Mouse (Mus musculus): Measurements from ENCODE around the gene Chrne. TPM values are rescaled to one million over a fixed set of nuclear protein-coding genes. Genes with fewer than 3 reads are reported as not detected.
A peak's percentile ranks its signal among the peaks of the same experiment; 100 is the strongest.

Chrne gene
- polyA plus RNA-seq, 1 experiment = 0.91 TPM

DNA sequence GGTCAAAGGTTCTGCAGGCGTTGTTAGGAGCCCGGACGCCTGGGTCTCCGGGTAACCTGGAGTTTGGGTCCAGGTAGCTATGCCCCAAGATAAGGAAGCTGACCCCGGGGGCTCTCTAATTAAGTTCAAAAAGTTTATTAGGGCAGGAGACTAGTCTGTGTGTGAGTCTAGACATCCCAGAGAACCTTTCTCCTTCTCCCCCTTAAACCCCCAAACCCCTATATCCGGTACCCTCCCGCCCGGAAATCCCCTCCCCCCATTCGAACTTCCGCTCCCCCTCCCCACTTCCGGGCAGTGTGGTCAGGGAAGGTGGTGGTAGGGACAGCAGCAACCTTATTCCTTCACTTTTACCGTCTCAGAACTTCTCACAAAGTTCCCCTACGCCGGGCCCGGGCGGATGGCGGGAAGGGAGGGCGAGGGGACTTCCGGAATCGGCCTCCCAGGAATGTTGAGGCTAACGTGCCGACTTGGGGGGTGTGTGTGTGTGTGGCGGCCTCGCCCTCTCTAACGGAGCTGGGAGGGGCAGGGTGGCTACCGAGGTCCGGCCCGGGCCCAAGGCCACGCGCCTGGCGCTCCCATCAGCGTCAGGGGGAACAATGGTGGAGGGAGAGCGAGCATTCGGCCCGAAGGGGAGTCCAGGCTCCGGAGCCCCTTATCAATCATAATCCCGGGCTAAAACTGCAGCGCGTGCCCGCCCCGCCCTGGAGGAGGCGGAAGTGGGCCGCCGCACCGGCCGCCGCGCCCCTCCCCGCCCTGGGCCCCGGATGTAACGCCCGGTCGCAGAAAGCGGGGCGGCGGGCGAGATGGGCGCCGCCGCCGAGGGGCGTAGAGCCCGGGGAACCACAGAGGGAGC, 34.6 kb upstream of the Chrne start:
- under 1% methylated on average over 61 of the region's 63 CpGs for WGBS
- TF ChIP-seq CTCF (IDR thresholded peaks at IDR 0.05; ENCODE audit: insufficient read depth, low read length) = no peak
- TF ChIP-seq POLR2A (IDR thresholded peaks at IDR 0.05; ENCODE audit: borderline replicate concordance, extremely low read depth, low read depth, low read length) = no peak; the same call in 1 of the 2 replicates
- Histone ChIP-seq H3K4me3 (replicated peaks; ENCODE audit: extremely low read depth, low read depth, low read length) (peak overlapping the region; percentile 93), H3K4me1 (ENCODE audit: control insufficient read depth, insufficient read depth, low read length) (peaks cover 27% of the 10 kb centered on the region)
- peak; percentile 75 for DNase-seq

DNA sequence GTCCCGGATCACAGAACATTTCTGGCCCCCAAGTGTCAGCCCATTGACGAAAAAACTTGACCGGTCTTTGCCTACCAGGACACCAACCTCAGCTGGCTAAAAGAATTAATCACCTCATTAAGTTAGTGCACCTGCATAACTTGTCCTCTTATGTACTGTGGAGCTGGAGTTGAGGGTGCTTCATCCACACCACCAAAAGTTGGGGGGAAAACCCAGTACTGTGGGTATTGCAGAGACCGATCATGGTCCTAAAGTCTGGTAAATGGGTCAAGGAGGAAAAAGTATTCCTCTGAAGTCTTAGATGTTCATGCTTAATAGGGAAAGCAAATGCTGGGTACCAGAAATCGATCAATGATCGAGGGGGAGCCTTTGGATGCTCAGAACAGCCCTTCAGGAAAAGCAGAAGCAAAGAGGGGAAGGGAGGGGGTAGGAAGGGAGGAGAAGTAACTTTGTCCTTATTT, 33.9 kb upstream of the Chrne start:
- no peak for TF ChIP-seq POLR2A (IDR thresholded peaks at IDR 0.05; ENCODE audit: borderline replicate concordance, extremely low read depth, low read depth, low read length)
- TF ChIP-seq CTCF (IDR thresholded peaks at IDR 0.05; ENCODE audit: insufficient read depth, low read length) = no peak
- 16% methylated on average over 6 of the region's 6 CpGs for WGBS
- H3K4me3 ChIP-seq (replicated peaks; ENCODE audit: extremely low read depth, low read depth, low read length) = peak overlapping the region; percentile 93
- DNase-seq = no peak
- H3K4me1 ChIP-seq (ENCODE audit: control insufficient read depth, insufficient read depth, low read length) = peaks cover 30% of the 10 kb centered on the region

DNA sequence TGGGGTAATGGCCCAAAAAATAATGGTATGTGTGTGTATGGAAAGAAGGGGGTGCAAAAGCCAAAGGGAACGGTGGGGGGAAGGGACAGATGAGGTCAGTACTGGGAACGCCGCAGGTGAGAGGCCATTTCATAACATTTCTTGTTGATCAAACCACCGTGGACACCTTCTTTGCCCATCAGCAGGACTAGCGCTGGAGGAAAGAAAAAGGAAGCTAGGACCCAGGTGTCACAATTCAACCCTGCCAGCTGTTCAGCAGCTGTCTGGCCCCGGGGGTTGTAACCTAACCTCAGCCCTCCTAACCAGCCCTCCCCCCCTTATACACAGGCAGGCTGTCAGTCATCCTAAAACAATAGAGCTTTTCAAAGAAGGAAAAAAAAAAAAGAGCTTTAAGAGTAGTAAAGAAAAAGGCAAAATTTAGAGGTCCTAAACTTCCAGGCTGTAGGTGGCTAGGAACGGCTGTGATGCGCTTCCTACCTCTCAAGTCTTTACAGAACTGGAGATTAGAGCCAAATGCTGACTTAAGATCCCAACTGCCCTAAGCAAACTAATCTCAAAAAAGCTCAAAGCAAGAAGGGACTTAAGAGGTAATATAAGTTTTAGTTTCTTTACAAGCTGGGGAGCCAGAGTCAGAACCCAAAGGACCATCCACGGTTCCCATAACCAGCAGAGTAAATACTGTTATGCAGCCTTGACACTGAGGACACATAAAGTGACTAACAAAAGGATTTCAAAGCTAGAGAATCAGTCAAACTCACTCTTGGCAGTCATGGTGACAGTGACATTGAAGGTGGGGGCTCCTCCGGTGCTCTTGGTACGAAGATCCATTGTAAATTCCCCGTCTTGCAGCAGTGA, 33.2 kb upstream of the Chrne start:
- H3K4me1 ChIP-seq (ENCODE audit: control insufficient read depth, insufficient read depth, low read length) = peaks cover 30% of the 10 kb centered on the region
- 25% methylated on average over 12 of the region's 12 CpGs for WGBS
- H3K4me3 ChIP-seq (replicated peaks; ENCODE audit: extremely low read depth, low read depth, low read length) = peak overlapping the region; percentile 39
- DNase-seq = no peak
- TF ChIP-seq POLR2A (IDR thresholded peaks at IDR 0.05; ENCODE audit: borderline replicate concordance, extremely low read depth, low read depth, low read length) (no peak), CTCF (IDR thresholded peaks at IDR 0.05; ENCODE audit: insufficient read depth, low read length) (no peak)

DNA sequence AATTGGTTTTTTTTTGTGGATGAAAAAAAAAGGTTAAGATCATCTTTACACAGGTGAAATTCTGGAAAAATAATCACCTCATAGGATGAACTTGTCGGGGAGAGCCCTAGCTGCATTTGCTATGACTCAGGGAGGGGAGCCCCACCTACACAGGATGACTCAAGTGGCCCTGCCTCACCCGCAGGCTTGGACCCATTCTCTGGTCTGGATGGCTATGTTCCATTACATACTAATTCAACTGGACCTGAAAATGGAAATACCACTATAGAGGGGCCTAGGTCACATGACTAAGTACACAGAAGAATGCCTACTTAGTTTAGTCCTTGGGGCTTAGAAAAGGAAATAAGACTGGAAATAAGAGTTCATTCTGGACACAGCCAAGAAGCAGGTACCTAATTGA, 32.4 kb upstream of the Chrne start:
- DNase-seq = no peak
- 16% methylated on average over 2 of the region's 2 CpGs for WGBS
- no peak overlapping the region for H3K4me3 ChIP-seq (replicated peaks; ENCODE audit: extremely low read depth, low read depth, low read length)
- TF ChIP-seq CTCF (IDR thresholded peaks at IDR 0.05; ENCODE audit: insufficient read depth, low read length) (no peak), POLR2A (IDR thresholded peaks at IDR 0.05; ENCODE audit: borderline replicate concordance, extremely low read depth, low read depth, low read length) (no peak)
- peaks cover 28% of the 10 kb centered on the region for H3K4me1 ChIP-seq (ENCODE audit: control insufficient read depth, insufficient read depth, low read length)

DNA sequence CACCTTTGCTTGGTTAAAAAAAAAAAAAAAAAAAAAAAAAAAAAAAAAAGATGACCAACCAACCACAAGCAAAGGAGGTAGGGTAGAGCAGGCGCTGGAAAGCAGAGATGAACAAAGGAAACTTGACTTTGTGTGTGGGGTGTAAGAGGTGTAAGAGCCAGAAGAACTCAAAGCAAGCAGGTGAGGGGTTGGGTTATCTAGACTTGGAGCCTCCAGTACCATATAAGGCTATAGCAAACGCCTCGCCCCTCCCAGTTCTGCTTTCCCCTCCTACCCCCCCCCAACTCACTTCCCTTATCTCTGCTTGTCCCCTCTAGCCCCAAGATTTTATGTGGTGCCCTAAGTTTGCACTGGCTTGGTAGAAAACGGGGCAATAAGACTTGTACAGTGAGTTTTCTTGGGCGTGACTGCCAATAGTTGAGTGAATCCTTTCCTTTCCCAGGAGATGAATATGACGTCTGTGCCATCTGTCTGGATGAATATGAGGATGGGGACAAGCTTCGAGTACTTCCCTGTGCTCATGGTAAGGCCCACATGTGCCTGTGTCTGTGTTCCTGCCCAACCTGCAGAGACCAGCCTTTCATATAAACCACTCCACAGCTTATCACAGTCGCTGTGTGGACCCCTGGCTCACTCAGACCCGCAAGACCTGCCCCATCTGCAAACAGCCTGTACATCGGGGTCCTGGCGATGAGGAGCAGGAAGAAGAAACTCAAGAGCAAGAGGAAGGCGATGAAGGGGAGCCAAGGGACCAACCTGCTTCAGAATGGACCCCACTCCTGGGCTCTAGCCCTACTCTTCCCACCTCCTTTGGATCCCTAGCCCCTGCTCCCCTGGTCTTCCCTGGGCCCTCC, 31.5 kb upstream of the Chrne start:
- no peak for DNase-seq
- TF ChIP-seq CTCF (IDR thresholded peaks at IDR 0.05; ENCODE audit: insufficient read depth, low read length) (no peak), POLR2A (IDR thresholded peaks at IDR 0.05; ENCODE audit: borderline replicate concordance, extremely low read depth, low read depth, low read length) (no peak)
- no peak overlapping the region for H3K4me3 ChIP-seq (replicated peaks; ENCODE audit: extremely low read depth, low read depth, low read length)

DNA sequence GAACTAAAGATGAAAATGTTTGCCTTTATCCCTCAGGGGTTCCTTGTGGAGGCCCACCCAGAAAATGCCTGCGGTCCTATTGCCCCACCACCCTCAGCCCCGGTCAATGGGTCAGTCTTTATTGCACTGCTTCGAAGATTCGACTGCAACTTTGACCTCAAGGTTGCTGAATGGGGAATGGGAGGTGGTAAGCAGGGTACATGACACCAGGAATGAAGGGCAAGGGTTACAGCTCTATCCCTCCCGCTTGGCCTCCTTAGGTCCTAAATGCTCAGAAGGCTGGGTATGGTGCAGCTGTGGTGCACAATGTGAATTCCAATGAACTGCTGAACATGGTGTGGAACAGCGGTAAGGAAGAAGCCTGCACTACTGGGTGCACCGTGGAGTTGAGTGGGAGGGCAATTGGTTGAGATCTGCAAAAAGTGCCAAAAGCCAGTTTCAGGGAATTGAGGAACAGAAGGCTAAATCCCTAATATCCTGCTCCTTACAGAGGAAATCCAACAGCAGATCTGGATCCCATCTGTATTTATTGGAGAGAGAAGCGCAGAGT, 30.2 kb upstream of the Chrne start:
- 68% methylated on average over 8 of the region's 8 CpGs for WGBS
- Histone ChIP-seq H3K4me1 (ENCODE audit: control insufficient read depth, insufficient read depth, low read length) (peaks cover 26% of the 10 kb centered on the region), H3K4me3 (replicated peaks; ENCODE audit: extremely low read depth, low read depth, low read length) (no peak overlapping the region)
- TF ChIP-seq CTCF (IDR thresholded peaks at IDR 0.05; ENCODE audit: insufficient read depth, low read length) (no peak), POLR2A (IDR thresholded peaks at IDR 0.05; ENCODE audit: borderline replicate concordance, extremely low read depth, low read depth, low read length) (no peak)
- DNase-seq = no peak

More for the DNA sequence above, 31.5 kb upstream of the Chrne start:
- peaks cover 28% of the 10 kb centered on the region for H3K4me1 ChIP-seq (ENCODE audit: control insufficient read depth, insufficient read depth, low read length)
- WGBS = 51% methylated on average over 12 of the region's 12 CpGs

DNA sequence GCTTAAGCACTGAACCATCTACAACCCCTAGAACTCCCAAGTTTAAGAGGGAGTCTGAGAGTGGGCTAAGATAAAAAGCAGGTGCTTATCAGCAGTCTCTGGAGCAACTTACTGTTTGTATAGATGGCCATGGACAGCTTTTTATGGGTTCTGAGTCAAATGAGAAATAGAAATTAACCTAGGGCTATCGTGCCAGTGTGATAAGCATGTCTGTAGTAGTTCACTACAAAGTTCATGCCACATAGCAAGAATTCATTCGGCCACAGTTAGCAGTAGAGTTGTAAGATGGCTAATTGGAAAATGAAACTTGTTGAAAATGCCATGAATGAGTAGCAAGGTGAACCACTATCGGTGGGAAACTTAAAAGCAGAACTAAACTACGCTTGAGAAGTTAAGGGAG, 29.5 kb upstream of the Chrne start:
- H3K4me1 ChIP-seq (ENCODE audit: control insufficient read depth, insufficient read depth, low read length) = peaks cover 26% of the 10 kb centered on the region
- WGBS = 47% methylated on average over 4 of the region's 4 CpGs
- H3K4me3 ChIP-seq (replicated peaks; ENCODE audit: extremely low read depth, low read depth, low read length) = peak overlapping the region; percentile 15

DNA sequence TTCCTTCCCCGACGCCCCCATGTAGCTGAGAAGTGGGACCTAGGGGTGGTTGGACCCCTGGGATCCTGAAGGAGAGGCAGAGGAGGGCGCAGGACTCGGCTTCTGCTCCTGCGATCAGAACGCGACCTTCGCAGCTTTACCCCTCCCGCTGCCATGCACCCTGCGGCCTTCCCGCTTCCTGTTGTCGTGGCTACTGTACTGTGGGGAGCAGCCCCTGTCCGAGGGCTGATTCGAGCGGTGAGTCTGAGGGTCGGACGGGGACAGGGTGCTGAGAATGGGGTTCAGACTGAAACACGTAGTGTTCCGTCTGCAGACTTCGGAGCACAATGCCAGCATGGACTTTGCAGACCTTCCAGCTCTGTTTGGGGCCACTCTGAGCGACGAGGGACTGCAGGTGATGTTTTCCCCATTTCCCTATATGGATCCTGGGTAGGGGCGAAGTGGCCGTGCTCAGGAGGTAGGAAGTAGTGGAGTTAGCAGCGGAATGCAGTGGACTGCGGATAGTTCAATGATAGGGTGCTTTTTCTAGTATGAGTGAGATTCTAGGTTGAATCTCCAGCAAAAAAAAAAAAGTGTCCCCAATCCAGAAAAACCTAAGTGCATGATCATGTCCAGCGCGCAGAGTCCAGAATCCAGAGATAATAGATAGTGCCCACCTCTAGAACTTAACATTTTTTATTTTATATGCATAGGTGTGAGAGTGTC, 28.9 kb upstream of the Chrne start:
- peak overlapping the region; percentile 81 for H3K4me3 ChIP-seq (replicated peaks; ENCODE audit: extremely low read depth, low read depth, low read length)
- peak; percentile 49 for DNase-seq
- peaks cover 24% of the 10 kb centered on the region for H3K4me1 ChIP-seq (ENCODE audit: control insufficient read depth, insufficient read depth, low read length)
- no peak for TF ChIP-seq CTCF (IDR thresholded peaks at IDR 0.05; ENCODE audit: insufficient read depth, low read length)
- no peak for TF ChIP-seq POLR2A (IDR thresholded peaks at IDR 0.05; ENCODE audit: borderline replicate concordance, extremely low read depth, low read depth, low read length)
- WGBS = 2% methylated on average over 28 of the region's 28 CpGs

More for the DNA sequence above, 29.5 kb upstream of the Chrne start:
- no peak for TF ChIP-seq CTCF (IDR thresholded peaks at IDR 0.05; ENCODE audit: insufficient read depth, low read length)
- no peak for TF ChIP-seq POLR2A (IDR thresholded peaks at IDR 0.05; ENCODE audit: borderline replicate concordance, extremely low read depth, low read depth, low read length)
- DNase-seq = no peak

All from lung, adult 2 months (tissue).